Mouse (Mus musculus): ENCODE data around the gene 3425401B19Rik.

GRCm38 (mm10) chr14:32715489-32715888 lies 30.4 kb upstream of the 3425401B19Rik start:
- TF ChIP-seq CTCF (IDR thresholded peaks at IDR 0.05; ENCODE audit: low read depth) (no peak), EP300 (IDR thresholded peaks at IDR 0.05; ENCODE audit: low read depth) (no peak)

All from liver, embryonic 14.5 days (tissue).